Mouse (Mus musculus) embryonic facial prominence, embryonic 14.5 days (tissue): ENCODE data around the gene Acot8. TPM values are rescaled to one million over a fixed set of nuclear protein-coding genes. Genes with fewer than 3 reads are reported as not detected.

ENCODE experiments used
- ATAC-seq: fragments of 200-750 bp; cut with Nextera tagmentation; 2 replicates; pipeline ENCODE4 v1.8.0; 2017; ENCODE audit warnings: low read depth, moderate number of reproducible peaks, moderate TSS enrichment
- DNase-seq: peaks from one replicate; pipeline ENCODE4 v3.0.0-alpha.2; 2015; ENCODE audit warnings: low spot score
- H3K27ac ChIP-seq: fragments of 300-500 bp; sonication (generic); replicated peaks from 2 replicates; pipeline ENCODE4 v1.5.1; 2014; ENCODE audit warnings: low read depth, mild to moderate bottlenecking, low read length, moderate library complexity
- H3K27me3 ChIP-seq: fragments of 300-500 bp; sonication (generic); replicated peaks from 2 replicates; pipeline ENCODE4 v1.6.1; 2014; ENCODE audit warnings: low read length; ENCODE audit not compliant: control insufficient read depth, insufficient read depth
- H3K36me3 ChIP-seq: fragments of 300-500 bp; sonication (generic); 2 replicates; pipeline ENCODE4 v1.6.1; 2014; ENCODE audit warnings: low read length, mixed read lengths; ENCODE audit not compliant: control insufficient read depth, insufficient read depth
- H3K4me1 ChIP-seq: fragments of 300-500 bp; sonication (generic); 2 replicates; pipeline ENCODE4 v1.6.1; 2014; ENCODE audit warnings: antibody characterized with exemption, low read length; ENCODE audit not compliant: control insufficient read depth, insufficient read depth
- H3K4me2 ChIP-seq: fragments of 300-500 bp; sonication (generic); 2 replicates; pipeline ENCODE4 v1.6.1; 2014; ENCODE audit warnings: low read depth, mild to moderate bottlenecking, low read length, moderate library complexity, mixed read lengths
- H3K4me3 ChIP-seq: fragments of 300-500 bp; sonication (generic); 2 replicates; pipeline ENCODE4 v1.5.1; 2014; ENCODE audit warnings: low read depth, mild to moderate bottlenecking, low read length
- H3K9ac ChIP-seq: fragments of 300-500 bp; sonication (generic); 2 replicates; pipeline ENCODE4 v1.6.1; 2014; ENCODE audit warnings: low read depth, mild to moderate bottlenecking, low read length, moderate library complexity, mixed read lengths
- H3K9me3 ChIP-seq: fragments of 300-500 bp; sonication (generic); 2 replicates; pipeline ENCODE4 v1.6.1; 2016; ENCODE audit warnings: low read length; ENCODE audit not compliant: control insufficient read depth
- WGBS: fragments of 180-500 bp; shearing (Covaris S2); extraction: QIAGEN DNeasy Blood & Tissue Kit; methylation state at CpG from one replicate; pipeline ENCODE4 v1.1.7; 2014; 5-methylcytosine and 5-hydroxymethylcytosine counted together
- polyA plus RNA-seq: library from polyadenylated mRNA; unstranded; fragments of >200 nt; fragmentation: Nextera tagmentation; extraction: Ambion mirVana; gene quantifications from 2 replicates; pipeline ENCODE4 v1.2.1, GENCODE M21; 2014

Acot8 gene
- polyA plus RNA-seq, result 12.6 and 13.8 TPM in 2 replicates

GRCm38 (mm10) chr2:164804533-164805331 lies at the start of gene Acot8, which contains the start of gene Zswim3:
TSS of gene Acot8 (minus strand) at chr2:164804882.
TSS of gene Zswim3 (plus strand) at chr2:164805098.
- DNase-seq (peak; percentile 98), ATAC-seq (peak; percentile 96)
- Histone ChIP-seq H3K9ac (peak within 1 kb of the TSS; percentile 83), H3K27ac (peak within 1 kb of the TSS; percentile 84), H3K9me3 (no peaks in the 10 kb centered on the region), H3K36me3 (peaks cover 24% of the 10 kb centered on the region), H3K4me1 (peaks cover 13% of the 10 kb centered on the region; the same call in 1 of the 2 replicates), H3K27me3 (no peaks in the 10 kb centered on the region), H3K4me3 (peak within 1 kb of the TSS; percentile 76), H3K4me2 (peak within 1 kb of the TSS; percentile 82)
- 0% methylated on average over 42 of the region's 47 CpGs for WGBS

- Histone ChIP-seq H3K4me3 (no peak overlapping the region), H3K36me3 (peaks cover 8% of the 10 kb centered on the region; the same call in 1 of the 2 replicates), H3K27me3 (peaks cover 7% of the 10 kb centered on the region), H3K27ac (no peak overlapping the region), H3K4me2 (no peak overlapping the region), H3K4me1 (no peaks in the 10 kb centered on the region), H3K9ac (no peak overlapping the region), H3K9me3 (no peaks in the 10 kb centered on the region)
- DNase-seq (no peak), ATAC-seq (no peak)
- WGBS, result 71% methylated on average over 8 of the region's 8 CpGs
These were observed 45.4 kb upstream of the Acot8 start for GRCm38 (mm10) chr2:164850061-164850460.

GRCm38 (mm10) chr2:164845782-164846181 lies 41.1 kb upstream of the Acot8 start:
- no peak overlapping the region for H3K4me2 ChIP-seq
- ATAC-seq, result no peak
- peaks cover 6% of the 10 kb centered on the region for H3K36me3 ChIP-seq
- H3K4me1 ChIP-seq, result no peaks in the 10 kb centered on the region
- no peaks in the 10 kb centered on the region for H3K27me3 ChIP-seq
- H3K4me3 ChIP-seq, result no peak overlapping the region
- no peak for DNase-seq
- no peak overlapping the region for H3K9ac ChIP-seq
- WGBS, result 55% methylated on average over 3 of the region's 3 CpGs
- H3K27ac ChIP-seq, result no peak overlapping the region
- no peaks in the 10 kb centered on the region for H3K9me3 ChIP-seq

GRCm38 (mm10) chr2:164835164-164835563 lies 30.5 kb upstream of the Acot8 start:
- Histone ChIP-seq H3K4me2 (no peak overlapping the region), H3K27me3 (no peaks in the 10 kb centered on the region), H3K9ac (no peak overlapping the region), H3K27ac (no peak overlapping the region), H3K36me3 (peaks cover 21% of the 10 kb centered on the region), H3K4me3 (no peak overlapping the region), H3K9me3 (no peaks in the 10 kb centered on the region), H3K4me1 (0 out of 2 replicates have a peak, but pooled peaks cover 4% of the 10 kb centered on the region)
- ATAC-seq, result no peak
- no peak for DNase-seq
- WGBS, result 94% methylated on average over 4 of the region's 4 CpGs

- peak overlapping the region; percentile 75 for H3K4me3 ChIP-seq
- peaks cover 15% of the 10 kb centered on the region for H3K36me3 ChIP-seq
- no peak overlapping the region for H3K27ac ChIP-seq
- no peaks in the 10 kb centered on the region for H3K27me3 ChIP-seq
- whole genome bisulfite sequencing, result 42% methylated on average over 8 of the region's 8 CpGs
- no peaks in the 10 kb centered on the region for H3K9me3 ChIP-seq
- H3K4me2 ChIP-seq, result peak overlapping the region; percentile 86
- H3K4me1 ChIP-seq, result 0 out of 2 replicates have a peak, but pooled peaks cover 4% of the 10 kb centered on the region
- peak; percentile 12 for DNase-seq
- no peak for ATAC-seq
- peak overlapping the region; percentile 75 for H3K9ac ChIP-seq
These were observed 29.8 kb upstream of the Acot8 start for GRCm38 (mm10) chr2:164834531-164834930.

- whole genome bisulfite sequencing, result under 1% methylated on average over 24 of the region's 31 CpGs
- peak within 1 kb of the TSS; percentile 75 for H3K9ac ChIP-seq
- ATAC-seq, result peak; percentile 73
- no peaks in the 10 kb centered on the region for H3K27me3 ChIP-seq
- DNase-seq, result peak; percentile 97
- peak within 1 kb of the TSS; percentile 75 for H3K4me3 ChIP-seq
- no peaks in the 10 kb centered on the region for H3K9me3 ChIP-seq
- peaks cover 4% of the 10 kb centered on the region; the same call in 1 of the 2 replicates for H3K36me3 ChIP-seq
- peak within 1 kb of the TSS; percentile 86 for H3K4me2 ChIP-seq
- H3K4me1 ChIP-seq, result 0 out of 2 replicates have a peak, but pooled peaks cover 4% of the 10 kb centered on the region
- H3K27ac ChIP-seq, result peak within 1 kb of the TSS; percentile 87
These were observed 28.8 kb upstream of the Acot8 start, which contains the start of gene Neurl2 for GRCm38 (mm10) chr2:164833314-164833959. TSS of gene Neurl2 (minus strand) at chr2:164833456.

- ATAC-seq, result peak; percentile 73
- 0 out of 2 replicates have a peak, but pooled peaks cover 4% of the 10 kb centered on the region for H3K4me1 ChIP-seq
- H3K4me3 ChIP-seq, result peak within 1 kb of the TSS; percentile 75
- peak within 1 kb of the TSS; percentile 86 for H3K4me2 ChIP-seq
- WGBS, result 1% methylated on average over 34 of the region's 35 CpGs
- DNase-seq, result peak; percentile 87
- no peaks in the 10 kb centered on the region for H3K27me3 ChIP-seq
- H3K36me3 ChIP-seq, result no peaks in the 10 kb centered on the region
- H3K27ac ChIP-seq, result peak within 1 kb of the TSS; percentile 87
- H3K9me3 ChIP-seq, result no peaks in the 10 kb centered on the region
- H3K9ac ChIP-seq, result peak within 1 kb of the TSS; percentile 75
These were observed 28.1 kb upstream of the Acot8 start, which contains the start of gene Ctsa for GRCm38 (mm10) chr2:164832748-164833301. TSS of gene Ctsa (plus strand) at chr2:164832873.

GRCm38 (mm10) chr2:164832032-164832747 lies 27.5 kb upstream of the Acot8 start:
- Histone ChIP-seq H3K4me2 (peak overlapping the region; percentile 86), H3K4me1 (0 out of 2 replicates have a peak, but pooled peaks cover 4% of the 10 kb centered on the region), H3K27ac (peak overlapping the region; percentile 87; the same call in 1 of the 2 replicates), H3K9me3 (no peaks in the 10 kb centered on the region), H3K4me3 (peak overlapping the region; percentile 75), H3K27me3 (no peaks in the 10 kb centered on the region), H3K36me3 (peaks cover 6% of the 10 kb centered on the region), H3K9ac (peak overlapping the region; percentile 75)
- WGBS, result 59% methylated on average over 16 of the region's 16 CpGs
- no peak for ATAC-seq
- DNase-seq, result peak; percentile 8
